8 mouse cellular contexts compared by ENCODE assay signal in genomic region chr2:132512051-132512976, GRCm38 (mm10).
DNase-seq lines count a peak whose midpoint lies in the region; ATAC-seq and TF ChIP-seq lines count a peak whose summit lies in the region.

No protein-coding gene starts in this region.

- TF ChIP-seq CTCF in cerebellum, adult 2 months (IDR thresholded peaks at IDR 0.05; ENCODE audit: borderline replicate concordance, insufficient read depth, low read depth, low read length): no peak
- no peak for TF ChIP-seq CTCF in liver, embryonic 14.5 days (IDR thresholded peaks at IDR 0.05; ENCODE audit: low read depth)

- no peak for DNase-seq in cerebellum, adult 2 months
- DNase-seq in cerebellum, adult 8-10 months: no peak
- no peak for DNase-seq in lung, adult 18-20 months
- peak; percentile 24 to 51 (median 41) for DNase-seq in liver, embryonic 14.5 days (ENCODE audit: low read depth in 3 of 3, low spot score in 3 of 3)
- DNase-seq in thymus, postnatal 0 days (ENCODE audit: low spot score): peak; percentile 92
- DNase-seq in right cerebral cortex, postnatal 36 days (ENCODE audit: low spot score in 2 of 2): no peak
- no peak for DNase-seq in kidney, adult 11 months

- H3K4me2 ChIP-seq in lung, embryonic 16.5 days (ENCODE audit: low read depth, low read length): peak overlapping the region; percentile 24; the same call in 1 of the 2 replicates
- H3K4me2 ChIP-seq in liver, embryonic 14.5 days (ENCODE audit: low read depth): peak overlapping the region; percentile 66

- H3K4me3 ChIP-seq in cerebellum, adult 2 months (replicated peaks; ENCODE audit: insufficient read depth, low read depth, low read length): no peak overlapping the region
- H3K4me3 ChIP-seq in lung, embryonic 16.5 days (ENCODE audit: low read length): no peak overlapping the region
- H3K4me3 ChIP-seq in liver, embryonic 14.5 days (ENCODE audit: insufficient read depth in 1 of 2, low read depth in 2 of 2, low read length in 2 of 2): peak overlapping the region; percentile 24 to 26; a peak in 3 of 4 replicates

- no peaks in the 10 kb centered on the region for H3K36me3 ChIP-seq in lung, embryonic 16.5 days (ENCODE audit: control insufficient read depth, insufficient read depth, low read length)
- no peaks in the 10 kb centered on the region for H3K36me3 ChIP-seq in liver, embryonic 14.5 days (replicated peaks; ENCODE audit: control insufficient read depth, insufficient read depth, low read depth)

- ATAC-seq in lung, embryonic 16.5 days (ENCODE audit: low read depth): peak; percentile 21; the same call in 1 of the 2 replicates
- peak; percentile 82 for ATAC-seq in liver, embryonic 14.5 days (ENCODE audit: insufficient read depth)

- peak overlapping the region; percentile 98 for H3K27ac ChIP-seq in cerebellum, adult 2 months (ENCODE audit: insufficient read depth, low read length)
- H3K27ac ChIP-seq in lung, embryonic 16.5 days (ENCODE audit: low read length): no peak overlapping the region
- H3K27ac ChIP-seq in liver, embryonic 14.5 days: no peak overlapping the region

- TF ChIP-seq POLR2A in cerebellum, adult 2 months (IDR thresholded peaks at IDR 0.05; ENCODE audit: borderline replicate concordance, insufficient read depth, low read length): no peak

- TF ChIP-seq EP300 in liver, embryonic 14.5 days (IDR thresholded peaks at IDR 0.05; ENCODE audit: low read depth): peak; percentile 65

- H3K4me1 ChIP-seq in cerebellum, adult 2 months (ENCODE audit: control insufficient read depth, insufficient read depth, low read length): peaks cover 35% of the 10 kb centered on the region
- no peaks in the 10 kb centered on the region; the same call in 1 of the 2 replicates for H3K4me1 ChIP-seq in lung, embryonic 16.5 days (replicated peaks; ENCODE audit: control insufficient read depth, insufficient read depth, low read length)
- peaks cover 14 to 18% of the 10 kb centered on the region in 2 experiments for H3K4me1 ChIP-seq in liver, embryonic 14.5 days (replicated peaks; ENCODE audit: control insufficient read depth in 2 of 2, insufficient read depth in 2 of 2, low read length in 1 of 2)

- H3K9me3 ChIP-seq in lung, embryonic 16.5 days (ENCODE audit: control insufficient read depth, low read length): no peaks in the 10 kb centered on the region
- no peaks in the 10 kb centered on the region for H3K9me3 ChIP-seq in liver, embryonic 14.5 days (ENCODE audit: control insufficient read depth, low read length)

- no peak overlapping the region for H3K9ac ChIP-seq in lung, embryonic 16.5 days (ENCODE audit: low read length)
- H3K9ac ChIP-seq in liver, embryonic 14.5 days (replicated peaks): peak overlapping the region; percentile 20; the same call in 1 of the 2 replicates

- WGBS in cerebellum, adult 2 months: 40% methylated on average over 19 of the region's 19 CpGs
- 27% methylated on average over 15 of the region's 19 CpGs for WGBS in lung, embryonic 16.5 days
- 3% methylated on average over 19 of the region's 19 CpGs for WGBS in liver, embryonic 14.5 days (ENCODE audit: insufficient replicate concordance)

- H3K27me3 ChIP-seq in cerebellum, adult 2 months (ENCODE audit: control insufficient read depth, insufficient read depth, low read length): no peaks in the 10 kb centered on the region
- no peaks in the 10 kb centered on the region for H3K27me3 ChIP-seq in lung, embryonic 16.5 days (ENCODE audit: control insufficient read depth, insufficient read depth, low read depth, low read length)
- no peaks in the 10 kb centered on the region for H3K27me3 ChIP-seq in liver, embryonic 14.5 days (ENCODE audit: control insufficient read depth, insufficient read depth, low read length)

Comparison
In these comparisons a context has a peak if more than half of its experiments do, and no peak if none do; other contexts are left out.
1. DNase-seq: peak in liver, embryonic 14.5 days (3 of 3) and thymus, postnatal 0 days (single experiment); none in cerebellum, adult 2 months (0 of 2), cerebellum, adult 8-10 months (single experiment), lung, adult 18-20 months (0 of 2), right cerebral cortex, postnatal 36 days (0 of 2) and kidney, adult 11 months (single experiment).
2. H3K4me3 ChIP-seq: peak in liver, embryonic 14.5 days (2 of 2); none in cerebellum, adult 2 months (single experiment) and lung, embryonic 16.5 days (single experiment).